Mouse (Mus musculus) liver, adult 2 months (tissue): ENCODE measurements around the gene Adcy6.

ENCODE experiments used
- CTCF ChIP-seq: fragments of 200-500 bp; IDR thresholded peaks from 2 replicates; pipeline ENCODE4 v1.5.1; 2011; ENCODE audit warnings: low read depth, low read length, control low read depth
- POLR2A ChIP-seq: fragments of 200-500 bp; IDR thresholded peaks from 2 replicates; pipeline ENCODE4 v1.6.1; 2011; ENCODE audit warnings: low read length, control low read depth; ENCODE audit not compliant: insufficient read depth; ENCODE audit errors: extremely low read depth

- no peak for TF ChIP-seq CTCF
- no peak for TF ChIP-seq POLR2A
Observed at GRCm38 (mm10) chr15:98604041-98604575, 5.8 kb downstream of the Adcy6 start.
